Mouse (Mus musculus) gastrocnemius, postnatal 14 days (tissue): ENCODE measurements at regions not wholly inside any gene's neighbourhood (a gene's known extent, or its start where the extent isn't known, plus 50 kb on each side); places are given as distances from the start of the nearest gene placed in this dataset.

Source experiments
- DNase-seq: peaks from one replicate; pipeline ENCODE4 v3.0.0; 2021; ENCODE audit warnings: mixed read lengths
- intact Hi-C: fragments of 180-260 bp; cut with DNase I; formaldehyde crosslinking; loops from one replicate; pipeline ENCODE4 v1.15.1; 2025; ENCODE audit warnings: low total_unique reads

GRCm38 (mm10) chr9:87376731-87377310 lies 121.5 kb upstream of the Cep162 start:
- DNase-seq = no peak
- intact Hi-C loops = no loop called here

GRCm38 (mm10) chr9:87372251-87372905 lies 117.0 kb upstream of the Cep162 start:
- intact Hi-C loops = no loop called here
- no peak for DNase-seq

GRCm38 (mm10) chr9:87369059-87369458 lies 113.7 kb upstream of the Cep162 start:
- intact Hi-C loops = no loop called here
- DNase-seq = no peak

GRCm38 (mm10) chr9:87347008-87347407 lies 91.7 kb upstream of the Cep162 start:
- intact Hi-C loops = no loop called here
- no peak for DNase-seq

- DNase-seq = no peak
- intact Hi-C loops = no loop called here
Measured at GRCm38 (mm10) chr9:87346278-87346882, 91.0 kb upstream of the Cep162 start.

- intact Hi-C loops = no loop called here
- no peak for DNase-seq
Measured at GRCm38 (mm10) chr9:87341438-87341837, 86.1 kb upstream of the Cep162 start.

GRCm38 (mm10) chr9:87326374-87327295 lies 71.3 kb upstream of the Cep162 start:
- intact Hi-C loops = no loop called here
- no peak for DNase-seq

- intact Hi-C loops = no loop called here
Measured at GRCm38 (mm10) chr9:87323690-87324089, 68.4 kb upstream of the Cep162 start.

GRCm38 (mm10) chr9:87320758-87321157 lies 65.4 kb upstream of the Cep162 start:
- intact Hi-C loops = no loop called here
- DNase-seq = no peak

More at GRCm38 (mm10) chr9:87323690-87324089, 68.4 kb upstream of the Cep162 start:
- no peak for DNase-seq

GRCm38 (mm10) chr9:87318767-87319166 lies 63.4 kb upstream of the Cep162 start:
- no peak for DNase-seq
- intact Hi-C loops = no loop called here

- DNase-seq = no peak
- intact Hi-C loops = no loop called here
Measured at GRCm38 (mm10) chr9:87310150-87310549, 54.8 kb upstream of the Cep162 start.
